Mouse (Mus musculus) MEL (cell line): ENCODE results near the gene Hnrnpf. TPM values are rescaled to one million over a fixed set of nuclear protein-coding genes. Genes with fewer than 3 reads are reported as not detected.
A peak's percentile ranks its signal among the peaks of the same experiment; 100 is the strongest.

Source experiments
- DNase-seq: peaks from one replicate; pipeline ENCODE4 v3.0.0; 2011; ENCODE audit warnings: low read depth, low spot score
- H3K27ac ChIP-seq: 2 replicates; pipeline ENCODE4 v1.5.1; 2012; ENCODE audit warnings: low read depth, mild to moderate bottlenecking, control low read depth, low read length, moderate library complexity; ENCODE audit not compliant: control insufficient read depth
- H3K27me3 ChIP-seq, 2 experiments: fragments of 150-350 bp in 1 of 2; sonication (generic) in 1 of 2; 2 replicates each; pipeline ENCODE4 v1.6.1; 2012; ENCODE audit warnings: low read length in 2 of 2, mild to moderate bottlenecking in 2 of 2, improper control_type of control experiment in 1 of 2, moderate library complexity in 1 of 2; ENCODE audit not compliant: insufficient read depth in 2 of 2, control insufficient read depth in 1 of 2
- H3K36me3 ChIP-seq, 2 experiments: 2 replicates each; pipeline ENCODE4 v1.6.1; 2012 to 2014; ENCODE audit warnings: low read length in 2 of 2, improper control_type of control experiment in 1 of 2, inconsistent platforms in 1 of 2, mild to moderate bottlenecking in 1 of 2; ENCODE audit not compliant: insufficient read depth in 2 of 2, control insufficient read depth in 1 of 2
- H3K4me1 ChIP-seq, 2 experiments: fragments of 150-350 bp in 1 of 2; sonication (generic) in 1 of 2; 2 replicates each; pipeline ENCODE4 v1.6.1; 2012; ENCODE audit warnings: low read length in 2 of 2, improper control_type of control experiment in 1 of 2, mild to moderate bottlenecking in 1 of 2; ENCODE audit not compliant: insufficient read depth in 2 of 2, control insufficient read depth in 1 of 2
- H3K4me3 ChIP-seq, 2 experiments: fragments of 150-350 bp in 1 of 2; sonication (generic) in 1 of 2; 2 replicates each; pipeline ENCODE4 v1.5.1; 2012; ENCODE audit warnings: low read depth in 2 of 2, low read length in 2 of 2, mild to moderate bottlenecking in 2 of 2, moderate library complexity in 2 of 2, control low read depth in 1 of 2, improper control_type of control experiment in 1 of 2; ENCODE audit not compliant: control insufficient read depth in 1 of 2, insufficient read depth in 1 of 2
- H3K79me2 ChIP-seq: 2 replicates; pipeline ENCODE4 v1.6.1; 2012; ENCODE audit warnings: mild to moderate bottlenecking, low read length, moderate library complexity; ENCODE audit not compliant: control insufficient read depth, poor library complexity, insufficient read depth
- H3K9ac ChIP-seq: 2 replicates; pipeline ENCODE4 v1.6.1; 2012; ENCODE audit warnings: low read depth, mild to moderate bottlenecking, control low read depth, low read length, moderate library complexity; ENCODE audit not compliant: control insufficient read depth, poor library complexity, severe bottlenecking
- H3K9me3 ChIP-seq: fragments of 150-350 bp; sonication (generic); replicated peaks from 2 replicates; pipeline ENCODE4 v1.6.1; 2012; ENCODE audit warnings: mild to moderate bottlenecking, low read length, improper control_type of control experiment, moderate library complexity; ENCODE audit not compliant: insufficient read depth
- BHLHE40 ChIP-seq: IDR thresholded peaks from 2 replicates; pipeline ENCODE4 v1.6.1; 2012; ENCODE audit warnings: low read depth, mild to moderate bottlenecking, inconsistent platforms, low read length, improper control_type of control experiment, borderline replicate concordance
- CTCF ChIP-seq, 3 experiments: IDR thresholded peaks in 2 of 3; conservative IDR thresholded peaks in 1 of 3; 2 replicates each; pipeline ENCODE4 v1.5.1; 2011 to 2012; ENCODE audit warnings: low read length in 3 of 3, low read depth in 2 of 3, mild to moderate bottlenecking in 2 of 3, improper control_type of control experiment in 1 of 3, inconsistent platforms in 1 of 3, mixed read lengths in 1 of 3, moderate library complexity in 1 of 3; ENCODE audit not compliant: control insufficient read depth in 1 of 3, insufficient read depth in 1 of 3, poor library complexity in 1 of 3, severe bottlenecking in 1 of 3
- EP300 ChIP-seq, 2 experiments: IDR thresholded peaks; 2 replicates each; pipeline ENCODE4 v1.6.1; 2011; ENCODE audit warnings: improper control_type of control experiment in 2 of 2, low read length in 2 of 2, low read depth in 1 of 2, mild to moderate bottlenecking in 1 of 2
- ETS1 ChIP-seq: IDR thresholded peaks from 2 replicates; pipeline ENCODE4 v1.6.1; 2012; ENCODE audit warnings: low read depth, mild to moderate bottlenecking, inconsistent platforms, low read length, improper control_type of control experiment, moderate library complexity
- JUND ChIP-seq: IDR thresholded peaks from 2 replicates; pipeline ENCODE4 v1.6.1; 2011; ENCODE audit warnings: low read depth, mild to moderate bottlenecking, improper control_type of control experiment, low read length
- MAFK ChIP-seq: IDR thresholded peaks from 2 replicates; pipeline ENCODE4 v1.6.1; 2011; ENCODE audit warnings: low read depth, mild to moderate bottlenecking, low read length, improper control_type of control experiment, borderline replicate concordance
- MAX ChIP-seq: IDR thresholded peaks from 2 replicates; pipeline ENCODE4 v1.6.1; 2011; ENCODE audit warnings: low read length, improper control_type of control experiment
- MXI1 ChIP-seq: IDR thresholded peaks from 2 replicates; pipeline ENCODE4 v1.6.1; 2011; ENCODE audit warnings: mild to moderate bottlenecking, low read depth, low read length, improper control_type of control experiment
- MYB ChIP-seq: IDR thresholded peaks from 2 replicates; pipeline ENCODE4 v1.6.1; 2011; ENCODE audit warnings: mild to moderate bottlenecking, low read depth, low read length, improper control_type of control experiment
- NELFE ChIP-seq: IDR thresholded peaks from 2 replicates; pipeline ENCODE4 v1.6.1; 2011; ENCODE audit warnings: low read depth, low read length, improper control_type of control experiment
- NRF1 ChIP-seq: IDR thresholded peaks from 2 replicates; pipeline ENCODE4 v1.6.1; 2014; ENCODE audit warnings: low read depth, mild to moderate bottlenecking, inconsistent platforms, low read length, improper control_type of control experiment, moderate library complexity; ENCODE audit not compliant: poor library complexity, insufficient read depth, severe bottlenecking
- POLR2A ChIP-seq, 2 experiments: IDR thresholded peaks; 2 replicates each; pipeline ENCODE4 v1.6.1; 2011 to 2012; ENCODE audit warnings: low read length in 2 of 2, mild to moderate bottlenecking in 2 of 2, control low read depth in 1 of 2, improper control_type of control experiment in 1 of 2, low read depth in 1 of 2, moderate library complexity in 1 of 2; ENCODE audit not compliant: control insufficient read depth in 1 of 2, insufficient read depth in 1 of 2, poor library complexity in 1 of 2
- POLR2AphosphoS2 ChIP-seq: IDR thresholded peaks from 2 replicates; pipeline ENCODE4 v1.6.1; 2011; ENCODE audit warnings: low read length, improper control_type of control experiment
- RAD21 ChIP-seq: IDR thresholded peaks from 2 replicates; pipeline ENCODE4 v1.6.1; 2011; ENCODE audit warnings: mild to moderate bottlenecking, low read depth, low read length, improper control_type of control experiment
- RCOR1 ChIP-seq: IDR thresholded peaks from 2 replicates; pipeline ENCODE4 v1.6.1; 2012; ENCODE audit warnings: low read depth, mild to moderate bottlenecking, inconsistent platforms, low read length, improper control_type of control experiment
- SIN3A ChIP-seq: IDR thresholded peaks from 2 replicates; pipeline ENCODE4 v1.6.1; 2012; ENCODE audit warnings: low read length, improper control_type of control experiment, inconsistent platforms
- SMC3 ChIP-seq: IDR thresholded peaks from 2 replicates; pipeline ENCODE4 v1.6.1; 2011; ENCODE audit warnings: low read depth, low read length, improper control_type of control experiment
- TBP ChIP-seq: IDR thresholded peaks from 2 replicates; pipeline ENCODE4 v1.8.0; 2011; ENCODE audit warnings: low read depth, low read length, improper control_type of control experiment
- TCF12 ChIP-seq: IDR thresholded peaks from 2 replicates; pipeline ENCODE4 v1.6.1; 2014; ENCODE audit warnings: low read depth, mild to moderate bottlenecking, inconsistent platforms, low read length, improper control_type of control experiment, moderate library complexity
- UBTF ChIP-seq: IDR thresholded peaks from 2 replicates; pipeline ENCODE4 v1.6.1; 2012; ENCODE audit warnings: low read depth, mild to moderate bottlenecking, inconsistent platforms, low read length, improper control_type of control experiment, moderate library complexity, borderline replicate concordance; ENCODE audit not compliant: insufficient read depth
- USF2 ChIP-seq, 2 experiments: IDR thresholded peaks; 2 replicates each; pipeline ENCODE4 v1.6.1; 2011 to 2012; ENCODE audit warnings: improper control_type of control experiment in 2 of 2, low read length in 2 of 2, borderline replicate concordance in 1 of 2, inconsistent platforms in 1 of 2, low read depth in 1 of 2, mild to moderate bottlenecking in 1 of 2; ENCODE audit not compliant: insufficient read depth in 1 of 2
- ZC3H11A ChIP-seq: IDR thresholded peaks from 2 replicates; pipeline ENCODE4 v1.6.1; 2012; ENCODE audit warnings: low read depth, mild to moderate bottlenecking, inconsistent platforms, low read length, improper control_type of control experiment
- ZKSCAN1 ChIP-seq: IDR thresholded peaks from 2 replicates; pipeline ENCODE4 v1.6.1; 2012; ENCODE audit warnings: low read depth, mild to moderate bottlenecking, inconsistent platforms, low read length, improper control_type of control experiment, moderate library complexity
- polyA plus RNA-seq, 2 experiments: library from polyadenylated mRNA; stranded (reverse) in 1 of 2; unstranded in 1 of 2; fragments of >175 nt in 1 of 2; fragments of >200 nt in 1 of 2; gene quantifications; 2 replicates each; pipeline versions ENCODE4 v1.2.1 to v1.2.4; 2012; ENCODE audit warnings: low replicate concordance in 2 of 2, low read depth in 1 of 2; ENCODE audit not compliant: insufficient read length in 2 of 2, insufficient read depth in 1 of 2, missing spikeins in 1 of 2
- total RNA-seq: library from RNA; depleted of rRNA; stranded (reverse); fragments of 300-350 nt; gene quantifications from 2 replicates; pipeline ENCODE4 v1.2.3, GENCODE M21; 2012

Hnrnpf gene
- total and polyA plus RNA-seq, 3 experiments: 722 to 2,287 (median 882) TPM

DNA sequence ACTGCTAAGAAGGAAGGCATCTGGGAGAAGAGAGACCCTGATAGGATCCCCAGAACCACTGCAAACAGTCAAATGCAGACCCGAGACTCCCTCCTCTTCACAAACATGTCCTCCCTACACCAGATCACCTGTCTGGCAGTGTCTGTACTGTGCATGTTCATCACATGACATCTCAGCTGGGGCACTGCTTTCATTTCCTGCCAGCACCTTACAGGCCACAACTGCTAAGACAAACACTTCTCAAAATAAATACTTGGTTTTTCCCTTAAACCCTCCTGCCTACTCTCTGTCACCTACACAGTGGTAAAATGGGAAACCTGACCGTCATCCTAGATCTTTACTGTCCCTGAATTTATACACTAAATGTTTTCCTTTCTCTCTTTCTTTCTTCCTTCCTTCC is 43.8 kb downstream of the Hnrnpf start:
- Histone ChIP-seq H3K27ac (no peak overlapping the region), H3K27me3 (no peaks in the 10 kb centered on the region), H3K79me2 (no peaks in the 10 kb centered on the region), H3K4me1 (no peaks in the 10 kb centered on the region), H3K9me3 (no peaks in the 10 kb centered on the region), H3K36me3 (no peaks in the 10 kb centered on the region), H3K4me3 (no peak overlapping the region), H3K9ac (no peak overlapping the region)
- no peak for DNase-seq
- no peak for TF ChIP-seq NRF1
- no peak for TF ChIP-seq MAX
- TF ChIP-seq POLR2A (IDR thresholded peaks at IDR 0.05; ENCODE audit: control insufficient read depth in 1 of 2, insufficient read depth in 1 of 2, low read depth in 1 of 2, low read length in 2 of 2, poor library complexity in 1 of 2): no peak
- TF ChIP-seq EP300 (IDR thresholded peaks at IDR 0.05; ENCODE audit: low read depth in 1 of 2, low read length in 2 of 2): no peak
- no peak for TF ChIP-seq SIN3A

DNA sequence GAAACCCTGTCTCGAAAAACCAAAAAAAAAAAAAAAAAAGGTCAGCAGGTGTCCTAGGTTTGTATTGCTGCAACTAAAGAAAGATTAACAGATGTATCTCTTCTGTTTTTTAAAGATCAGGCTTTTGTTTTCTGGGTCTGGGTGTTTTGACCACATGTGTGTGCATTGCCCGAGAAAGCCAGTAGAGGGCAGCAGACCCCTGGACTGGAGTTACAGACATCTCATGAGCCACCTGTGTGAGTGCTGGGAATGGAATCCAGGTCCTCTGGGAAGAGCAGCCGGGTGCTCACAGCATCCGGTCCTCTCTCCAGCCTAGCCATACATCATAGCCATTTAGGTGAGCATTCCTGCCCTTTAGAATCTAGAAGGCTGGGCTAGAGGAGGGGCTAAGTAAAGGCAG is 52.2 kb downstream of the Hnrnpf start:
- Histone ChIP-seq H3K4me1 (no peaks in the 10 kb centered on the region), H3K9me3 (no peaks in the 10 kb centered on the region), H3K79me2 (no peaks in the 10 kb centered on the region), H3K27ac (no peak overlapping the region), H3K9ac (no peak overlapping the region), H3K36me3 (no peaks in the 10 kb centered on the region), H3K27me3 (no peaks in the 10 kb centered on the region), H3K4me3 (no peak overlapping the region)
- DNase-seq: peak; percentile 43
- TF ChIP-seq MAX (no peak), EP300 (IDR thresholded peaks at IDR 0.05; ENCODE audit: low read depth in 1 of 2, low read length in 2 of 2) (no peak), NRF1 (no peak), MYB (no peak), ETS1 (no peak), ZC3H11A (peak; percentile 39), CTCF (IDR thresholded peaks at IDR 0.05 in 2 of 3, conservative IDR thresholded peaks at IDR 0.05 in 1 of 3; ENCODE audit: control insufficient read depth in 1 of 3, insufficient read depth in 1 of 3, low read depth in 2 of 3, low read length in 3 of 3, poor library complexity in 1 of 3, severe bottlenecking in 1 of 3) (peak; percentile 65 to 73 (median 68)), MXI1 (no peak), NELFE (no peak), SMC3 (peak; percentile 41), TBP (no peak), ZKSCAN1 (no peak), RCOR1 (no peak), POLR2A (IDR thresholded peaks at IDR 0.05; ENCODE audit: control insufficient read depth in 1 of 2, insufficient read depth in 1 of 2, low read depth in 1 of 2, low read length in 2 of 2, poor library complexity in 1 of 2) (no peak), USF2 (IDR thresholded peaks at IDR 0.05; ENCODE audit: borderline replicate concordance in 1 of 2, insufficient read depth in 1 of 2, low read depth in 1 of 2, low read length in 2 of 2) (no peak), MAFK (no peak), POLR2AphosphoS2 (no peak), RAD21 (peak; percentile 58), UBTF (no peak), TCF12 (no peak), BHLHE40 (no peak), JUND (no peak)
